Mouse (Mus musculus): ENCODE results near the gene Tep1. TPM values are rescaled to one million over a fixed set of nuclear protein-coding genes. Genes with fewer than 3 reads are reported as not detected.
"Not testable (repeated sequence)": the region's sequence is repeated elsewhere in the genome, so short reads cannot be mapped to it uniquely, and the experiment has no call there.

Gene Tep1
- total RNA-seq, 2 experiments from 2014 or later: 10.3 to 13.9 TPM

- DNase-seq: no peak
- intact Hi-C loops (cut with DNase I): loop anchor here (5.0 to 10.0 kb wide), 2 partner anchors 62 to 194 kb away; partner anchors contain the start of genes Pip4p1 and Pnp
Measured at GRCm38 (mm10) chr14:50870805-50871143, 414 bp upstream of the Tep1 start.

GRCm38 (mm10) chr14:50868656-50869055 lies 1.7 kb downstream of the Tep1 start:
- intact Hi-C loops (cut with DNase I): no loop called here
- DNase-seq: no peak

GRCm38 (mm10) chr14:50868211-50868610 lies 2.1 kb downstream of the Tep1 start:
- no peak for DNase-seq

GRCm38 (mm10) chr14:50866966-50867365 lies 3.4 kb downstream of the Tep1 start:
- DNase-seq: no peak
- intact Hi-C loops (cut with DNase I): no loop called here

More at GRCm38 (mm10) chr14:50868211-50868610, 2.1 kb downstream of the Tep1 start:
- intact Hi-C loops (cut with DNase I): no loop called here

- DNase-seq; intact Hi-C loops (cut with DNase I): not testable (repeated sequence)
Measured at GRCm38 (mm10) chr14:50865005-50865404, 5.4 kb downstream of the Tep1 start.

- no peak for DNase-seq
- intact Hi-C loops (cut with DNase I): no loop called here
Measured at GRCm38 (mm10) chr14:50862641-50863040, 7.7 kb downstream of the Tep1 start.

GRCm38 (mm10) chr14:50855788-50856187 lies 14.6 kb downstream of the Tep1 start:
- intact Hi-C loops (cut with DNase I): no loop called here
- DNase-seq: no peak

GRCm38 (mm10) chr14:50837236-50837635 lies 33.1 kb downstream of the Tep1 start:
- intact Hi-C loops (cut with DNase I): no loop called here

GRCm38 (mm10) chr14:50834435-50834834 lies 35.9 kb downstream of the Tep1 start:
- no peak for DNase-seq
- intact Hi-C loops (cut with DNase I): no loop called here

More at GRCm38 (mm10) chr14:50837236-50837635, 33.1 kb downstream of the Tep1 start:
- no peak for DNase-seq

- peak; percentile 17 to 21 for DNase-seq
- intact Hi-C loops (cut with DNase I): no loop called here
Measured at GRCm38 (mm10) chr14:50833964-50834363, 36.4 kb downstream of the Tep1 start.

GRCm38 (mm10) chr14:50829878-50830277 lies 40.5 kb downstream of the Tep1 start:
- no peak for DNase-seq
- intact Hi-C loops (cut with DNase I): no loop called here

- intact Hi-C loops (cut with DNase I): no loop called here
- DNase-seq: no peak
Measured at GRCm38 (mm10) chr14:50826579-50826978, 43.8 kb downstream of the Tep1 start.

GRCm38 (mm10) chr14:50824219-50824618 lies 46.1 kb downstream of the Tep1 start:
- DNase-seq: no peak

GRCm38 (mm10) chr14:50823240-50823639 lies 47.1 kb downstream of the Tep1 start:
- intact Hi-C loops (cut with DNase I): no loop called here
- no peak for DNase-seq

More at GRCm38 (mm10) chr14:50824219-50824618, 46.1 kb downstream of the Tep1 start:
- intact Hi-C loops (cut with DNase I): no loop called here

- no peak for DNase-seq
- intact Hi-C loops (cut with DNase I): no loop called here
Measured at GRCm38 (mm10) chr14:50813060-50813459, 57.3 kb downstream of the Tep1 start.

- intact Hi-C loops (cut with DNase I): loop anchor here (2.0 to 10.0 kb wide), 3 partner anchors 120 to 367 kb away; no protein-coding TSS in a partner anchor
- DNase-seq: peak; percentile 100
Measured at GRCm38 (mm10) chr14:50807487-50808072, 62.8 kb downstream of the Tep1 start, which contains the start of the genes Ccnb1ip1 and Parp2. Ccnb1ip1 (minus strand) TSS chr14:50807732. Parp2 (plus strand) TSS chr14:50807841.

GRCm38 (mm10) chr14:50806469-50806868 lies 63.9 kb downstream of the Tep1 start:
- DNase-seq: not testable (repeated sequence)
- intact Hi-C loops (cut with DNase I): loop anchor here (2.0 to 10.0 kb wide), 3 partner anchors 121 to 368 kb away; no protein-coding TSS in a partner anchor

- no peak for DNase-seq
Measured at GRCm38 (mm10) chr14:50804683-50805082, 65.7 kb downstream of the Tep1 start.

GRCm38 (mm10) chr14:50802843-50803562 lies 67.4 kb downstream of the Tep1 start:
- intact Hi-C loops (cut with DNase I): loop anchor here (10.0 kb wide), 1 partner anchor 372 kb away; no protein-coding TSS in a partner anchor

More at GRCm38 (mm10) chr14:50804683-50805082, 65.7 kb downstream of the Tep1 start:
- intact Hi-C loops (cut with DNase I): loop anchor here (5.0 to 10.0 kb wide), 2 partner anchors 123 to 370 kb away; no protein-coding TSS in a partner anchor

GRCm38 (mm10) chr14:50802441-50802840 lies 67.9 kb downstream of the Tep1 start:
- intact Hi-C loops (cut with DNase I): loop anchor here (10.0 kb wide), 1 partner anchor 372 kb away; no protein-coding TSS in a partner anchor
- no peak for DNase-seq

More at GRCm38 (mm10) chr14:50802843-50803562, 67.4 kb downstream of the Tep1 start:
- DNase-seq: no peak
